Mouse (Mus musculus): ENCODE results near the gene ccdc198.
"Not testable (repeated sequence)": the region's sequence is repeated elsewhere in the genome, so short reads cannot be mapped to it uniquely, and the experiment has no call there.

Gene ccdc198

GRCm38 (mm10) chr14:49245126-49245714 is at the start of gene ccdc198:
Gene ccdc198, minus strand, starts transcription at chr14:49245474.
- DNase-seq (ENCODE audit: low spot score in 2 of 2), result no peak

GRCm38 (mm10) chr14:49293802-49294449 is 48.7 kb upstream of the ccdc198 start:
- no peak for DNase-seq (ENCODE audit: low spot score in 2 of 2)

- DNase-seq (ENCODE audit: low spot score in 2 of 2), result no peak
Measured at GRCm38 (mm10) chr14:49290029-49290745, 44.9 kb upstream of the ccdc198 start.

DNA sequence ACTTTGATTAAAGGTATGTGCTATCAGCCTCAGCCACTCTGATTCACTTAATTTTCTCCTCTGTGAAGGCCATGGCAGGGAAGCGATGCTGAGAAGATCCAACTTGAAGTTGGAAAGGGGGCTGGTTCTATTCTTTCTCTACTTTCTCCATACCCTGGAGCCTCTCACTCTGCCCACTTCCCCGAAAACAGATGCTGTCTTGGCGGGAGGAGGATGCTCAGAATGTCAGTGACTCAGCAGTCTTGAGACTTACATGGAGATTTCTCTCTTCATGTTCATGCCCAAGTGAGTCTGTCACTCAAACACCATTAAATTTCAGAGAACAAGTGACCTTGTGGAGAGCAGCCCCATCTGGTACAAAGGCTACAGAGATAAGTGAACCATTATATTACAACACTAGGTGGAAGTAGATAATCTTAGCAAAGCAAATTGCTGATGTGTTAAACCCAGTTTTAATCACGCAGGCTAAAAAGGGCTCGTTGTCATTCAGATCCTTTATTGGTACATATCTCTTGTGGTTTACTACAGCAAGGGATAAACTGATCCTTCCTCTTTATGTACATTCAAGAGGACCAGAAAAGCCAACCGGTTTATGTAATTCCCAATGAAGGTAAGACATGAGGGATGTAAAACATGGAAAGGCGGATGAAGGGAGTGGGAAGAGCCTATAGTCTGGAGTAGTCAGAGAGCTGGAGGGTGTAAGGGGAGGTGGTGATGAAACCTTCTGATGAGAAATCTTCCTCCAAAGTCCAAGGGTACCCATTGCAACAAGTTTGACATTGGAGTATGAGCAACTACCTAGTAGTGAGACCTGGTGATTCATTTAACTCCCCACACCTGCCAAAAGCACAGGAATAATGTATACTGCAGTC is 38.7 kb upstream of the ccdc198 start:
- DNase-seq (ENCODE audit: low spot score in 2 of 2), result peak in 1 of 2 experiments; percentile 25

- DNase-seq (ENCODE audit: low spot score in 2 of 2), result no peak
Measured at GRCm38 (mm10) chr14:49278880-49279279, 33.6 kb upstream of the ccdc198 start.

GRCm38 (mm10) chr14:49278479-49278878 is 33.2 kb upstream of the ccdc198 start:
- not testable (repeated sequence) for DNase-seq (ENCODE audit: low spot score in 2 of 2)

DNA sequence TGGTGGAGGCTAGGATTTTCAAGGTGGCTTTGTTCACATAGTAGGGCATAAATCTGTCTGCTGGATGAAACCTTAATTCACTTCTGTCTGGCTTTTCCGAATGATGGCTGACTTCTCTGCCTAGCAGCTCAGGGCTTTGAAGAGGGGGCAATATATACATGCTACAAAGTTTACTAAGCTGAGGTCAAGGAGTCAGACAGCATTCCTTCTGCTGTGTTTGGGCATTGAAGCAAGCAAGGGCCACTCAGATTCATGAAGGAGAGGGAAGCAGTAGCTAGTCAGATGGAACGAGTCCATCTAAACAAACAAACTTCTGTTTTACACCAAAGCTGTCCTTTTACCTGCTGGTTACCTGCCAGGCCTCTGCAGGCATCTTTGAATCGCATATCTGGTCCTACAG is 32.4 kb upstream of the ccdc198 start:
- DNase-seq (ENCODE audit: low spot score in 2 of 2), result no peak

GRCm38 (mm10) chr14:49275376-49275775 is 30.1 kb upstream of the ccdc198 start:
- DNase-seq (ENCODE audit: low spot score in 2 of 2), result no peak

DNA sequence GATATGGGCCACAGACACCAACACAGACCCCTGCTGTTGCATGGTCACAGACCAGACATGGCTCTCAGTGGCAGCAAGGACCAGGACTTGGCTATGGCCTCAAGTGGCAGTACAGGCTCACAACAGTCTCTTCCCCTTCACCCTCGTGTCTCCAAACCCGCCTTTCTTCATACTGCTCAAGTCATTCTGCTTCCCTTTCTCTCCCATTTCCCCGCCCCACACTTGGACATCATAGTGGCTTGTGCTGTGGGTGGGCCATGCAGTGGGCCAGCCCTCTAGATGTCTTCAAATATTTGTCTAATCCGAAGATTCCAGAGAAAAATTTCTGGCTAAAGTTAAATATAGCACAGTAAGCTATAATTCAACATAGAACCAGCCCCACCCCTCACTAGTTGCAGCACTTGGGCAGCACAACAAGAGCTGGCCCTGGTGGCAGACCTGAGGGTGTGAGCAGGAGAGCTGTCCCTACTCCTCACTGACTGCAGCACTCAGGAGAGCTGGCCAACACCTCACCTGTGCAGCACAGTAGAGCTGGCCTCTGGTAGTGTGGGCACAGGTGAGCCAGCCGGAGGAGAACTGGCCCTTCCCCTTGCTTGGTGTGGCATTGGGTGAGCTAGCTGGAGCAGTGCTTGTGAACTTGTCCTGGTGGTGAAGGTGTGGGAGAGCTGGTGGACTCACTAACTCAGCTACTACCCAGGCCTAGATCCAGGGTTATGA is 20.2 kb upstream of the ccdc198 start:
- DNase-seq (ENCODE audit: low spot score in 2 of 2), result no peak

DNA sequence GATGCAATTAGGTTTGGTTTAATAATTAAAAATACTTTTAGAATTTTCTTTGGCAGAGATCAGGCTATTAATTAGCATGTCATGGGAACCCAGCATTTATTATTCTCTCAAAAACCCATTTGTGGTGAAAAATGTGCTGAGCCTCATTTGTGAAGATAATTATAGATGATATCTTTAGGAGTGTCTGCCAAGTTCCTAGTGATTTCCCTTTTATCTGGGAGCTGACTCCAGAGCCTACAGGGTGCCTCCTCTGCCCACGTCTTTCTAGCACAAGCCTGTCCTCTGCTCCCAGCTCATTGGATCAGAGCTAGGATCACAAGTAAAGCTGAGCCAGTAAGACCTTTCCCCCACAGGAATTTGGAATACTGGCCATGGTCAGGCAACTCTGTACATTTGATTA is 3.8 kb downstream of the ccdc198 start:
- DNase-seq (ENCODE audit: low spot score in 2 of 2), result peak in 1 of 2 experiments; percentile 30

DNA sequence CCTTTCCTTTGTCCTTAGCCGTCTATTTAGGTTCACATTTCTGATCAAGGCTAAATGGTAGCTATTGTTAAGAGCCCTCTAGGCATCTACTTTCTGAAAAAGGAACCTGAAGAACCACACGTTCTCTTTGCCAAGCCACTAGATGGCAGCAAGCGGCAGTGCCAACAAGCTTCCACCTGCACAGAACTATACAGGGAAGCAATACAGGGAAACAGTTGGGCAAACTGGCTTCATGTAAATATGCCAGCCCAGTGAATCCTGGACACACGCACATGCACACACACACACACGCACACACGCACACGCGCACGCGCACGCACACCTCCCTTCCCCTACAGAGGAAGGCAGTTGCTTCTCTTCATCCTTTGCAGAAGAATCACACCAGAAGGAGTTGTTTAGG is 7.1 kb downstream of the ccdc198 start:
- DNase-seq (ENCODE audit: low spot score in 2 of 2), result peak in 1 of 2 experiments; percentile 75

DNA sequence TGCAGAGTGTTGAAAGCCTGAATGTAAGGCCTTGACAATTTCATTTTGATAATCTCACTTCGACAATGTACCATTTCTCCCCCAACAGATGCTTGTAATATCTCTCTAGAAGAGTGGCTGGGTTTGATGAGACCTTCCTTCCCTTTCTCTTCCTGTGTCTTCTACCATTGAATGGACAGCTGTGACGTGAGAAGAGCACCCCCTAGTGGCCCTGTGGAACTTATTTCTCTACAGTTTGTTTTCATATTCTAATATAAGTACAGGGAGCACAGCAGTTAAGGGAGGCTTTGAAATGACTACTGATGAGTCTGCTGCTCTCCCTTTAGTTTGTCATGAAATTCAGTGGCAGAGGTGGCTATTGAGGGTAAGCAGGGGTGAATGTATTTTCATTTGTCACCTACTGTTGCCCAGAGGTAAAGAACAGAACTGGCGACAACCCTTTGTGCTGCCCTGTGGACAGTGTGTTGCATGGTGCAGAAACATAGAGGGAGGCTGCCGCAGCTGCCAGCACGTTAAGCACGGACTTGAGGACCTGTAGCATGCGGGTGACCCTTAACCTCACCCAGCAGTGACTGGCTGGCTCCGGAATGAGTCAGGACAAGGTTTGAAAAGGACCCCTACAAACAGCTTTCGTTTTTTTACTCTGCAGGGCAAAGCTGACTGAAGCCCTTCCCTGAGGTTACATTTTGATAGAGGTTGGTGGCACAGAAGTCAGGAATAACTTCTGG is 10.3 kb downstream of the ccdc198 start:
- peak in 1 of 2 experiments; percentile 23 for DNase-seq (ENCODE audit: low spot score in 2 of 2)

- DNase-seq (ENCODE audit: low spot score in 2 of 2), result no peak
Measured at GRCm38 (mm10) chr14:49231845-49232244, 13.4 kb downstream of the ccdc198 start.

DNA sequence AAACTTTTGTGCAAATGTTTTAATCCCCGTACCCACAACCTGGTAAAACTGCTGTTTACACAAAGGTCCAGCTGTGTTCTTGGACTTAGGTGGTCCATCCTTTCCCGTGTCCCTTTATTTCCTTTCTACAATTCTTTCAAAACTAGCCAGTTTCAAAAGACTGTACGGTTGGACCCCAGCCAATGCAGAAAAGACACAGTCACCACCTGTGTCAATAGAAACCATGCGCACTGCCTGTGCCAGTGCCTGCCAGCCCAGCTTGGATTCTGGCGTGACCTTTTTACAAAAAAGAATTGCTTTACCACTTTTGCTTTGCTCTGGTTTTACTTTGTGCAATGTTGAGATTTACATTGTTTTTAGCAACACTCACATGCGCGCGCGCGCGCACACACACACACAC is 18.3 kb downstream of the ccdc198 start:
- no peak for DNase-seq (ENCODE audit: low spot score in 2 of 2)

DNA sequence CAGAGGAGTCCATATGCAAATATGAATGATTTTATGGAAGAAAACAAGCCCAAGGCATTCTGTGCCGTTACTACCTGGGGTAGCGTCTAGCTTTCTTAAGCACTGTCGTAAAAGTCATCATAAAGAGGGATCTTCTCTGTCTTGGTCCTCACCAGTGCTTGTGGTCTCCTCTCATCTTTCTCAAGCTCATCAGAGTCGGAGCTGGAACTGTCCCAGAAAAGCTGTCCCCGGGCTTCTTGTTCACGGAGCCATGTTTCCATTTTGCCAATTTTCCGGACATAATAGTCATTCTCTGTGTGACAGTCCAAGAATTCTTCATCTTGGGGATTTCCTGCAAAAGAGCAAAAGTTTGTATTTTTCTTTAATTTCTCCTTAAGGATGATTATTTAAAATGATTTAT is 18.8 kb downstream of the ccdc198 start:
- DNase-seq (ENCODE audit: low spot score in 2 of 2), result no peak

- no peak for DNase-seq (ENCODE audit: low spot score in 2 of 2)
Measured at GRCm38 (mm10) chr14:49221771-49222170, 23.5 kb downstream of the ccdc198 start.

DNA sequence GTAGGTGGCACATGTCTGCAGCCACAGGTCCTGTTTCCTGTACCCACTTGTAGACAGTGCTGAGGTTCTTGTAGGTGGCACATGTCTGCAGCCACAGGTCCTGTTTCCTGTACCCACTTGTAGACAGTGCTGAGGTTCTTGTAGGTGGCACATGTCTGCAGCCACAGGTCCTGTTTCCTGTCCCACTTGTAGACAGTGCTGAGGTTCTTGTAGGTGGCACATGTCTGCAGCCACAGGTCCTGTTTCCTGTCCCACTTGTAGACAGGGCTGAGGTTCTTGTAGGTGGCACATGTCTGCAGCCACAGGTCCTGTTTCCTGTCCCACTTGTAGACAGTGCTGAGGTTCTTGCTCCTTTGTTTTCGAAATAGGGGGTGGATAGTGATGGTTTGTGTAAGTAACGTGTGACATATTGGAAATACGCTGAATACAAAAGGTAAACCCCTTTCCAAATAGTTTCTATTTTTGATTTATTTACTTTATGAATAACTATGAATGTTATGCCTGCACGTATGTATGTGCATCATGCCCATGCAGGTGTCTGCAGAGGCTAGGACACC is 25.7 kb downstream of the ccdc198 start:
- DNase-seq (ENCODE audit: low spot score in 2 of 2), result not testable (repeated sequence)

DNA sequence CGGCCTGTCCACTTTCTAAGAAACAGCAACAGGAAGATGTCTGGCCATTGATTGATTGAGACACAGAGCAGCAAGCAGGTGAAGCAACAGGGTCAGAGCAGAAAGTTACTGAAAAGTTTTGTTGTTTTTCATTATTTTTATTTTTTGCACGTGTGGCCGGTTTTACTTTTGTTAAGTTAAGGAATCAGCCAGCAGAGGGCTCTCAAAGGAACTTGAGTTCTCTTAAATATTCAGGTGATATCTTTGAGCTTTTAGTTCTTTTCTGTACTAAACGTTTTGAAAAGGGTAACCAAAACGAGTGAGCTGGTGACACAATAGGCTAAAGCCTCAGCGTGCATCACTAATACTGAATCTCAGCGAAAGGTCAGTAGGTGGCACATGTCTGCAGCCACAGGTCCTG is 26.6 kb downstream of the ccdc198 start:
- no peak for DNase-seq (ENCODE audit: low spot score in 2 of 2)

DNA sequence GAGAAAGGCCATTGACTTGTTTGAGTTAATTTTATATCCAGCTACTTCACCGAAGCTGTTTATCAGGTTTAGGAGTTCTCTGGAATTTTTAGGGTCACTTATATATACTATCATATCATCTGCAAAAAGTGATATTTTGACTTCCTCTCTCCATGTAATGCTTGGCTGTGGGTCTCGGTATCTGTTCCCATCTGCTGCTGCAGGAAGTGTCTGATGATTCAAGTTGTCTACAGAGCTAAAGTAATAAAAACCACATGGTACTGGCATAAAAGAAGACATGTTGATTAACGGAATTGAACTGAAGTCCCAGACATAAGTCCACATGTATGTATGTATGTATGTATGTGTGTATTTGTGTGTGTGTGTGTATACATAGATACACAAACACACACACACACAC is 35.1 kb downstream of the ccdc198 start:
- DNase-seq (ENCODE audit: low spot score in 2 of 2), result not testable (repeated sequence)

DNA sequence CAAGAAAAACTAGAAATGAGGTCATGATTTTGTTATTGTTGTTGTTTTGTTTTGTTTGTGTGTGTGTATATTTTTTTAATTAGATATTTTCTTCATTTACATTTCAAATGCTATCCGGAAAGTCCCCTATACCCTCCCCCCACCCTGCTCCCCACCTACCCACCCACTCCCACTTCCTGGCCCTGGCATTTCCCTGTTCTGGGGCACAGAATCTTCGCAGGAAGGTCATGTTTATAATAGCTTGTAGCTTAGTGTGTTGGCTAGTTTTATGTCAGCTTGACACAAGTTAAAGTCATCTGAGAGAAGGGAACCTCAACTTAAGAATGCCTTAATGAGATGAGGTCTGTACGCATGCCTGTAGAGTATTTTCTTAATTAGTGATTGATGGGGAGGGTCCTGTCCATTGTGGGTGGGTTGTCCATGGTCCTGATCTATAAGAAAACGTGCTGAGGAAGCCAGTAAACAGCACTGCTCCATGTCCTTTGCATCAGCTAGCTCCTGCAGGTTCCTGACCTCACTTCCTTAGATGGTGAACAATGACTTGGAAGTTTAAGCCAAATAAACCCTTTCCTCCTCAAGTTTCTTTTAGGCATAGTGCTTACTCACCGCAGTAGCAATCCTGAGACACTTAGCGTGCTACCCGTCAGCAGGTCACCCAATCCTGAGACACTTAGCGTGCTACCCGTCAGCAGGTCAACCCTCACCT is 44.0 kb downstream of the ccdc198 start:
- DNase-seq (ENCODE audit: low spot score in 2 of 2), result no peak
